Mouse (Mus musculus) forebrain, embryonic 15.5 days (tissue): ENCODE results near the gene Abhd6. TPM values are rescaled to one million over a fixed set of nuclear protein-coding genes. Genes with fewer than 3 reads are reported as not detected.

Experiments used
- ATAC-seq: fragments of 200-750 bp; cut with Nextera tagmentation; replicated peaks from 2 replicates; pipeline ENCODE4 v1.8.0; 2017; ENCODE audit warnings: mild to moderate bottlenecking, moderate TSS enrichment, moderate library complexity
- H3K27ac ChIP-seq: fragments of 300-500 bp; sonication (generic); replicated peaks from 2 replicates; pipeline ENCODE4 v1.5.1; 2015; ENCODE audit warnings: mild to moderate bottlenecking, inconsistent platforms
- H3K27me3 ChIP-seq: fragments of 300-500 bp; sonication (generic); 2 replicates; pipeline ENCODE4 v1.6.1; 2015; ENCODE audit warnings: inconsistent platforms
- H3K36me3 ChIP-seq: fragments of 300-500 bp; sonication (generic); 2 replicates; pipeline ENCODE4 v1.6.1; 2015; ENCODE audit warnings: mild to moderate bottlenecking, inconsistent platforms
- H3K4me1 ChIP-seq: fragments of 300-500 bp; sonication (generic); 2 replicates; pipeline ENCODE4 v1.6.1; 2015; ENCODE audit warnings: inconsistent platforms
- H3K4me2 ChIP-seq: fragments of 300-500 bp; sonication (generic); replicated peaks from 2 replicates; pipeline ENCODE4 v1.6.1; 2015; ENCODE audit warnings: mild to moderate bottlenecking, inconsistent platforms
- H3K4me3 ChIP-seq: fragments of 300-500 bp; sonication (generic); 2 replicates; pipeline ENCODE4 v1.5.1; 2015; ENCODE audit warnings: mild to moderate bottlenecking, inconsistent platforms
- H3K9ac ChIP-seq: fragments of 300-500 bp; sonication (generic); replicated peaks from 2 replicates; pipeline ENCODE4 v1.6.1; 2015; ENCODE audit warnings: mild to moderate bottlenecking, inconsistent platforms
- H3K9me3 ChIP-seq: fragments of 300-500 bp; sonication (generic); 2 replicates; pipeline ENCODE4 v1.6.1; 2016; ENCODE audit warnings: inconsistent platforms
- WGBS: fragments of 180-500 bp; shearing (Covaris S2); methylation state at CpG from one replicate; pipeline ENCODE4 v1.1.7; 2015; ENCODE audit warnings: mixed read lengths; 5-methylcytosine and 5-hydroxymethylcytosine counted together
- polyA plus RNA-seq: library from polyadenylated mRNA; unstranded; fragments of >200 nt; fragmentation: Nextera tagmentation; extraction: Ambion mirVana; gene quantifications from 2 replicates; pipeline ENCODE4 v1.2.1, GENCODE M21; 2015

Gene Abhd6
- polyA plus RNA-seq, 1 experiment from 2014 or later = 33.0 TPM

GRCm38 (mm10) chr14:7977471-7977870, 25.2 kb upstream of the Abhd6 start:
- ATAC-seq = no peak
- H3K9ac ChIP-seq = no peak overlapping the region
- no peak overlapping the region for H3K4me3 ChIP-seq
- H3K4me2 ChIP-seq = no peak overlapping the region
- H3K27ac ChIP-seq = no peak overlapping the region
- H3K9me3 ChIP-seq = no peaks in the 10 kb centered on the region
- H3K36me3 ChIP-seq = no peaks in the 10 kb centered on the region
- WGBS = 98% methylated on average over 1 of the region's 1 CpGs
- H3K27me3 ChIP-seq = no peaks in the 10 kb centered on the region
- no peaks in the 10 kb centered on the region for H3K4me1 ChIP-seq

GRCm38 (mm10) chr14:7978183-7978582, 24.5 kb upstream of the Abhd6 start:
- Histone ChIP-seq H3K27ac (no peak overlapping the region), H3K4me2 (no peak overlapping the region), H3K4me1 (no peaks in the 10 kb centered on the region), H3K36me3 (no peaks in the 10 kb centered on the region), H3K4me3 (no peak overlapping the region), H3K9me3 (no peaks in the 10 kb centered on the region), H3K9ac (no peak overlapping the region), H3K27me3 (no peaks in the 10 kb centered on the region)
- no peak for ATAC-seq
- WGBS = 81% methylated on average over 1 of the region's 1 CpGs

GRCm38 (mm10) chr14:7981226-7981625, 21.5 kb upstream of the Abhd6 start:
- Histone ChIP-seq H3K4me3 (no peak overlapping the region), H3K36me3 (no peaks in the 10 kb centered on the region), H3K27me3 (no peaks in the 10 kb centered on the region), H3K9me3 (no peaks in the 10 kb centered on the region), H3K4me1 (no peaks in the 10 kb centered on the region), H3K9ac (no peak overlapping the region), H3K4me2 (no peak overlapping the region), H3K27ac (no peak overlapping the region)
- WGBS = 89% methylated on average over 1 of the region's 1 CpGs
- no peak for ATAC-seq

- Histone ChIP-seq H3K27me3 (no peaks in the 10 kb centered on the region), H3K4me3 (no peak overlapping the region), H3K9ac (no peak overlapping the region), H3K9me3 (no peaks in the 10 kb centered on the region), H3K27ac (no peak overlapping the region), H3K4me1 (no peaks in the 10 kb centered on the region), H3K36me3 (no peaks in the 10 kb centered on the region), H3K4me2 (no peak overlapping the region)
- WGBS = 97% methylated on average over 6 of the region's 6 CpGs
- ATAC-seq = no peak
Measured at GRCm38 (mm10) chr14:7986913-7987312, 15.8 kb upstream of the Abhd6 start.

- H3K9ac ChIP-seq = no peak overlapping the region
- no peak overlapping the region for H3K4me2 ChIP-seq
- no peaks in the 10 kb centered on the region for H3K36me3 ChIP-seq
- H3K27me3 ChIP-seq = no peaks in the 10 kb centered on the region
- no peaks in the 10 kb centered on the region for H3K4me1 ChIP-seq
- no peak overlapping the region for H3K27ac ChIP-seq
- ATAC-seq = no peak
- no peak overlapping the region for H3K4me3 ChIP-seq
- no peaks in the 10 kb centered on the region for H3K9me3 ChIP-seq
- 41% methylated on average over 1 of the region's 1 CpGs for WGBS
Measured at GRCm38 (mm10) chr14:7989371-7989770, 13.3 kb upstream of the Abhd6 start.

- 84% methylated on average over 3 of the region's 3 CpGs for WGBS
- Histone ChIP-seq H3K9me3 (no peaks in the 10 kb centered on the region), H3K27ac (no peak overlapping the region), H3K27me3 (no peaks in the 10 kb centered on the region), H3K36me3 (no peaks in the 10 kb centered on the region), H3K9ac (no peak overlapping the region), H3K4me2 (no peak overlapping the region), H3K4me3 (no peak overlapping the region), H3K4me1 (no peaks in the 10 kb centered on the region)
- ATAC-seq = no peak
Measured at GRCm38 (mm10) chr14:7989961-7990360, 12.7 kb upstream of the Abhd6 start.

- 84% methylated on average over 5 of the region's 5 CpGs for WGBS
- Histone ChIP-seq H3K4me3 (no peak overlapping the region), H3K4me2 (no peak overlapping the region), H3K36me3 (no peaks in the 10 kb centered on the region), H3K27me3 (no peaks in the 10 kb centered on the region), H3K4me1 (no peaks in the 10 kb centered on the region), H3K27ac (no peak overlapping the region), H3K9ac (no peak overlapping the region), H3K9me3 (no peaks in the 10 kb centered on the region)
- ATAC-seq = no peak
Measured at GRCm38 (mm10) chr14:7991108-7991776, 11.5 kb upstream of the Abhd6 start.

GRCm38 (mm10) chr14:7992158-7992557, 10.5 kb upstream of the Abhd6 start:
- 79% methylated on average over 6 of the region's 6 CpGs for WGBS
- Histone ChIP-seq H3K4me3 (no peak overlapping the region), H3K9me3 (no peaks in the 10 kb centered on the region), H3K4me2 (no peak overlapping the region), H3K4me1 (peaks cover 4% of the 10 kb centered on the region; the same call in 1 of the 2 replicates), H3K27ac (no peak overlapping the region), H3K9ac (no peak overlapping the region), H3K27me3 (no peaks in the 10 kb centered on the region), H3K36me3 (no peaks in the 10 kb centered on the region)
- no peak for ATAC-seq

GRCm38 (mm10) chr14:7994271-7994767, 8.4 kb upstream of the Abhd6 start, which contains the start of gene Dnase1l3:
TSS of gene Dnase1l3 (minus strand) at chr14:7994573.
- Histone ChIP-seq H3K4me2 (no peak within 1 kb of the TSS), H3K9ac (no peak within 1 kb of the TSS), H3K9me3 (no peaks in the 10 kb centered on the region), H3K27ac (no peak within 1 kb of the TSS), H3K27me3 (0 out of 2 replicates have a peak, but pooled peaks cover 5% of the 10 kb centered on the region), H3K4me1 (peaks cover 5% of the 10 kb centered on the region; the same call in 1 of the 2 replicates), H3K36me3 (no peaks in the 10 kb centered on the region), H3K4me3 (no peak within 1 kb of the TSS)
- 72% methylated on average over 8 of the region's 8 CpGs for WGBS
- ATAC-seq = no peak

GRCm38 (mm10) chr14:7997255-7997696, 5.4 kb upstream of the Abhd6 start:
- Histone ChIP-seq H3K4me3 (0 out of 2 replicates have a peak overlapping the region, but pooled peaks have one; percentile 6), H3K27me3 (peaks cover 19% of the 10 kb centered on the region), H3K4me1 (peaks cover 8% of the 10 kb centered on the region), H3K36me3 (no peaks in the 10 kb centered on the region), H3K9ac (no peak overlapping the region), H3K9me3 (no peaks in the 10 kb centered on the region), H3K27ac (no peak overlapping the region), H3K4me2 (peak overlapping the region; percentile 25; the same call in 1 of the 2 replicates)
- ATAC-seq = peak; percentile 61
- WGBS = 2% methylated on average over 15 of the region's 15 CpGs

GRCm38 (mm10) chr14:7999030-7999429, 3.7 kb upstream of the Abhd6 start:
- no peak for ATAC-seq
- Histone ChIP-seq H3K27me3 (peaks cover 19% of the 10 kb centered on the region), H3K9ac (no peak overlapping the region), H3K4me2 (no peak overlapping the region), H3K9me3 (no peaks in the 10 kb centered on the region), H3K4me3 (no peak overlapping the region), H3K36me3 (no peaks in the 10 kb centered on the region), H3K4me1 (peaks cover 18% of the 10 kb centered on the region), H3K27ac (no peak overlapping the region)
- WGBS = 76% methylated on average over 3 of the region's 3 CpGs

- peaks cover 22% of the 10 kb centered on the region for H3K4me1 ChIP-seq
- H3K9me3 ChIP-seq = no peaks in the 10 kb centered on the region
- H3K4me3 ChIP-seq = no peak overlapping the region
- no peak for ATAC-seq
- H3K4me2 ChIP-seq = no peak overlapping the region
- no peaks in the 10 kb centered on the region for H3K36me3 ChIP-seq
- peaks cover 19% of the 10 kb centered on the region for H3K27me3 ChIP-seq
- H3K9ac ChIP-seq = no peak overlapping the region
- no peak overlapping the region for H3K27ac ChIP-seq
- WGBS = 83% methylated on average over 5 of the region's 5 CpGs
Measured at GRCm38 (mm10) chr14:7999435-7999834, 3.3 kb upstream of the Abhd6 start.

GRCm38 (mm10) chr14:8000247-8000646, 2.5 kb upstream of the Abhd6 start:
- Histone ChIP-seq H3K27me3 (peaks cover 19% of the 10 kb centered on the region), H3K4me2 (no peak overlapping the region), H3K4me3 (no peak overlapping the region), H3K4me1 (peaks cover 25% of the 10 kb centered on the region), H3K9ac (no peak overlapping the region), H3K9me3 (no peaks in the 10 kb centered on the region), H3K36me3 (no peaks in the 10 kb centered on the region), H3K27ac (no peak overlapping the region)
- no peak for ATAC-seq
- 85% methylated on average over 5 of the region's 5 CpGs for WGBS
